Mouse (Mus musculus): ENCODE data around the gene Stxbp5. TPM values are rescaled to one million over a fixed set of nuclear protein-coding genes. Genes with fewer than 3 reads are reported as not detected.

Stxbp5 gene
- total RNA-seq, 2 experiments from 2014 or later: 99.8 to 104 TPM

- DNase-seq (ENCODE audit: low spot score in 2 of 2): no peak
These were observed 137.0 kb downstream of the Stxbp5 start for GRCm38 (mm10) chr10:9763831-9764230.

GRCm38 (mm10) chr10:9760264-9760663, 140.6 kb downstream of the Stxbp5 start:
- DNase-seq (ENCODE audit: low spot score in 2 of 2): no peak

GRCm38 (mm10) chr10:9756546-9756945, 144.3 kb downstream of the Stxbp5 start:
- no peak for DNase-seq (ENCODE audit: low spot score in 2 of 2)

GRCm38 (mm10) chr10:9754893-9755541, 145.9 kb downstream of the Stxbp5 start:
- DNase-seq (ENCODE audit: low spot score in 2 of 2): peak; percentile 78 to 87

- DNase-seq (ENCODE audit: low spot score in 2 of 2): no peak
These were observed 167.0 kb downstream of the Stxbp5 start for GRCm38 (mm10) chr10:9733861-9734260.

- DNase-seq (ENCODE audit: low spot score in 2 of 2): no peak
These were observed 168.7 kb downstream of the Stxbp5 start for GRCm38 (mm10) chr10:9732065-9732749.

GRCm38 (mm10) chr10:9722519-9723303, 178.2 kb downstream of the Stxbp5 start:
- DNase-seq (ENCODE audit: low spot score in 2 of 2): no peak

- DNase-seq (ENCODE audit: low spot score in 2 of 2): no peak
These were observed 180.9 kb downstream of the Stxbp5 start for GRCm38 (mm10) chr10:9720027-9720426.

- no peak for DNase-seq (ENCODE audit: low spot score in 2 of 2)
These were observed 182.8 kb downstream of the Stxbp5 start for GRCm38 (mm10) chr10:9718086-9718485.

Other genes starting within 250 kb of the Stxbp5 start
- 10 to 100 TPM; 15.2 to 16.1 TPM for gene Samd5, start 225.9 kb downstream of the Stxbp5 start, total RNA-seq (2021)

Measured in layer of hippocampus, postnatal 14 days (tissue).